Mouse (Mus musculus) NIH3T3 (cell line): ENCODE measurements at regions not wholly inside any gene's neighbourhood (a gene's known extent, or its start where the extent isn't known, plus 50 kb on each side); places are given as distances from the start of the nearest gene placed in this dataset.

Source experiments
- DNase-seq: peaks from one replicate; pipeline ENCODE4 v3.0.0-alpha.2; 2012; ENCODE audit warnings: low read depth

GRCm38 (mm10) chr11:63573271-63573670, 348.8 kb downstream of the Hs3st3b1 start:
- no peak for DNase-seq

DNA sequence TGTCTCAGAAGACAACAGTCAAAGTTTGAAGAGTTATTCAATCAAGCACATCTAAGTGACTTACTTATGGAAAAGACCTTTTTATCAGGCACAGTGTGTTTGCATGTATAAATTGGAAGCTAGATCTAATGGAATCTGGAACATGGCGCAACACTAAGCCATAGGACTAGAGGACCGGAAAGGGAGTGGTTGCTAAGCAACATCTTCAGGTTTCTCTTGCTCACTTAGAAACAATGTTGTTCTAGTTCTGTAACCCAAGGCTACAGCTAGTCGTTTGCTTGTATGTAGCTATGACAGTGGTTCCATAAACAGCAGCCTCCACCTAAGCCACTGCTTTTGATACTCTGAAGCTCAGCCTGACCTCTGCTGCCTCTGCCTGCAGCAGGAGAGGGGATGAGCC, 338.8 kb downstream of the Hs3st3b1 start:
- DNase-seq = no peak

DNA sequence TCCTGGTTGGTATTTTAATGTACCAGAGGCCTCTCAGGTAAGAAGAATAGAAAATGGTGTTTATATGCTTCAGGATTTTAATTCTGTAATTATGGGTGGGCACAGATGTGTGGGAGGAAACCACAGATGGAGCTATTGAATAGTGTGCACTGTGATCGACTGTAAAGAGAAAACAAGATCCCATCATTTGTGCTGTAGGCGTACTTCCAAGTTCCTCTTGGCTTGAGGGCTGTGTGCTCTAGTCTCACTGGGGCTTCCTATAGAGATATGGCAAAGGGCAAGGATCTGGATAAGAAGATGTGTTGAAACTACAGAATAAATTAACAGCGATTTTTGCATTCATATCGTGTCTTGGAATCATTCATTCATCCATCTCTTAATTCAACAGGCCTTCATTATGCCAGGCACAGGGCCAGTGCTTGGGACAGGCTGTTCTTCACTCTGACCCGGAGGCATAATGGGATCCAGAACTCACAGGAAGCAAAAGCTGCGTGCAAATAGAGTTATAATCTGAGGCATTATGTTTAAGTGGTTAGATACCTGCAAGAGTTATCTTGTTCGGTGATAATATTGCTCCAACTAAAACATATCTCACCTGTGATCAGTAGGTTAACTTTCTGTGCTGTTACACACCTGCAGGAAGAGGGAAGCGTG, 336.7 kb downstream of the Hs3st3b1 start:
- DNase-seq = no peak

GRCm38 (mm10) chr11:63620220-63620619, 301.9 kb downstream of the Hs3st3b1 start:
- DNase-seq = no peak

DNA sequence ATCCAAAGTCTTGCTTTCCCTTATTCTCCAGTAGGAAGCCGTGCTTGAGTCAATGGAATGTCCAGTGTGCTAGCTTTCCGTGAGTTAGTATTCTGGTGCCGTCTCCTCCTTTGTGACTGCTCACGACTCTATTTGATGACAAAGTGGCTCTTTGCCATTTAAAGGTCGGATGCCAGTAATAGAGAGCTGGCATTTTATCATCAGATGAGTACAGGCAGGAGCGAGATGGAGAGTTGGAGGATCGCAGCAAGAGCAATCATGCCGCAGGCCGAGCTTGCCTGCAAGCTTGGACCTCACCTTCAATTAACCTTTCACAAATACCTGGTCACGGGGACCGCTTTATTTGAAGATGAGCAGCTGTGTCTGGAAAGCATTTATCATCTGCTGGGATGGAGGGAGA, 291.8 kb downstream of the Hs3st3b1 start:
- DNase-seq = no peak

DNA sequence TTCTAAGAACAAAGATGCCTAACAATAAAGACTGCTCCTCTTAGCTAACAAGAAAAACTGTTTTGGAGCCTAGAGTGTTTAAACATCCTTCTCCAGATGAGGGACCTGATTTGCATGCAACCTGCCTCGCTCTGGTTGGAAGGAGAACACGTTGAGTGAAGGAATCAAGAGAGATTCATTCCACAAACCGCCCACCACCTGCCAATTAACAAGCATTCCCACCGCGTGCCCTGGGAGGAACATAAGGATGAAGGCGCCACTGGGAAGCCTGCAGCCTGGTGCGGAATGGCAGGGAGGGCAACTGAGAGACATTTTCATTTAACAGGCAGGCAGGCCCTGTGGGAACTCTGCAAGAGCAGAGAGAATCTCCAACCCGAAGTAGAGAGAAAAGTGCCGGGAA, 265.0 kb downstream of the Hs3st3b1 start:
- DNase-seq = no peak

- no peak for DNase-seq
Measured at GRCm38 (mm10) chr11:63665268-63665934, 256.7 kb downstream of the Hs3st3b1 start.

GRCm38 (mm10) chr11:63670477-63670876, 251.6 kb downstream of the Hs3st3b1 start:
- DNase-seq = no peak

DNA sequence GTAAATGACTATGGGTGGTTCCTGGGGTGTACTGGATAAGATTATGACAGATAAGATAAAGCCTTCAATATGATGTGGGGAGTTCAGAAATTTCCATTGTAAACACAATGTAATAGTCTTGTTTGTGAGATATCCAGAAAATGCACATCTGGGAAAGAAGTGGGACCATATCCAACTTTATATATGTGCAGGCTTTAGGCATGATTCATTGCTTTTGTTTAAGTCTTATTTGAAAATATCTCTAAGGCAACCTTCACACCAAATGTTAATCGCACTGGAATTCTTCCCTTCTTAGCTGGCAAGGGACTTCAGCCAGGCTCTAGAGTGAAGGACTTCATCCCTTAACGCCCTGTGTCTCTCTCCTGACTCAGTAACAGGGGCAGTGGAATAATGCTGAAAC, 250.3 kb downstream of the Hs3st3b1 start:
- peak; percentile 27 for DNase-seq

DNA sequence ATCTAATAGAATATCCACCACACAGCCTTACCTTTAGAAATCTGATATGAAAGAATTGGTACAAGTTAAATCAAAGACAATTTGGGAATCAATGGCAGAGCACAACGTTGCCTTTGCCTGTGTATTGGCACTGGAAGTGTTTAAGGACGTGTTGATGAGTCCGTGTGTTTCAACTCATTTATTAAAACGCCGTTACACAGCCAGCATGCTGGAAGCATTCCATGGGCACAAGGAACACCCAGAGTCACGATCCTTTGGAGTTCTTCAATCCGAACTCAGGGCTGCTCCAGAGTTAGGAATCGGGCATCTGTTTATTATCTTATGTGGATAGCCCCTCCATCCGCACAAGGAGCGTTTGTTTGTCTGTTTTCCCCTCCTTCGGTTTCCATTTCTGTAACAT, 244.2 kb downstream of the Hs3st3b1 start:
- no peak for DNase-seq

DNA sequence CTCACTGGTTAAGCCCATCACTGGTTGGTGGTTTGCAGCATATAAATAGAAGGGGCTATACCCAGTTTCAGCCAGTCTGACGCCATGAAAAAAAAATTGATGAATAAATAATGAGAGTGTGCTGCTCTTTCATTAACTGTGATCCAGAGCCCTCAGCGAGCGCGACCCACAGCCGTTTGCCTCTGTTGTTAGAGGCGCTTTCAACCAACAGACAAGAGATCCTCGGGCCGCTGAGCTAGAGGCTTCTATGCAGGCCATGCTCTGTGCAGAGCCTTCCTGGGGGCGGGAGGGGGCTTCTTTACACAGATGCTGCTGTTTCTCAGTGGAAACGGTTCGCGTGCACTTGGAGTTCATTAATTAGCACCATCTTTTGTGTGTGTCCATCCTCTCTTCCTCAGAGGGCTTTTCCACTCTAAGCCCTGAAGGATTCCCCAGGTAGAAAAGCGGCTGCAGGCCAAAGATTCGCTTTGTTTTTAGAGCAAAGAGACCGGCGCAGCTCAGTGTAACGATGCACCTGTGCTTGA, 243.6 kb downstream of the Hs3st3b1 start:
- DNase-seq = no peak

DNA sequence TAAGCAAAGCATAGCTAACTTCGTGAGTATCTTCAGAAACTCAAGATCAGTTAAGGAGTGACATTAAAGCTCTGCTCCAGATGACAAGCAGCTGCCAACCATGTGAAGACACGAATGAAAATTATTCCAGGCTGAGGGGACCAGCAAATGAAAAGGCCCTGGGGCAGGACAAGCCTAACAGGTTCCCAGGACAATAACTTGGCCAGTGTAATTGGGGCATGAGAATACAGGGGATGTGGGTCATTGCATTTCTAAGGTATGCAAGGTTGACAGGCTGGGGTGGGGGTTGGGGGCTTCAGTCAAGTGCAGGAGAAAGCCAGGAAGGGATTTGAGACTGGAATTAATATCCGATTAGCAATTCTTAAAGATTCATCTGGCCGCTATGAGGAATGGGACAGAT, 242.6 kb downstream of the Hs3st3b1 start:
- no peak for DNase-seq

DNA sequence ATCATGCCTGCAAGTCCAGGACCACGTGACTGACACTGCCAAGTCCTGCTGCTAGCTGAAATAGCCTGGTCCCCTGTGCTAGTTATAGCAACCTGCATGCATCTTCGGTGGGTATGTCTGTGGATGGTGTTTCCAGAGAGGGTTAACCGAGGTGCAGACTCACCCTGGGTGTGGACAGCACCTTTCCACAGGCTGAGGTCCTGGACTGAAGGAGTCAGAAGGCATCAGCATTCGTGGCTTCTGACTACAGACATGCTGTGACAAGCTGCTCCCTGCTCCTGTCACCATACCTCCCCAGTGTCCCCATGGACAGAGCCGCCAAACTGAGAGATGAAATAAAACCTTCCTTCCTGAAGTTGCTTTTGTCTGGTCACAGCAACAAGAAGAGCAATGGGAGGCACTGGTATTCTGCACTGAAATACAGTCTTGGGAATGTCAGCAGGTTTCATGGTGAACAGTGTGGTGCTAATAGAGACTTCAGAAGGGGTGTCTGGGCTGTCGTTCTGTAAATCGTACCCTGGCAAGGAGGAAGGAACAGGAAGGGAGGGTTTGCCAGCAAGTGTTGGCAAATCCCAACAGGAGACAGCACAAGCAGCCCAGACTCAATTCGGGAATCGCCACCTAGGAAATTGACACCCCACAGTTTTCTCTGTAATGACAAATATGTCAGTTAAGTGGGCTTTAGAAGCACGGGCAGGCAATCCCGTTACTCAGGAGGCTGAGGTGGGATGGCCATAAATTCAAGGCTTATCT, 237.7 kb downstream of the Hs3st3b1 start:
- DNase-seq = no peak

- DNase-seq = peak; percentile 28
Measured at GRCm38 (mm10) chr11:63691041-63691440, 231.0 kb downstream of the Hs3st3b1 start.

DNA sequence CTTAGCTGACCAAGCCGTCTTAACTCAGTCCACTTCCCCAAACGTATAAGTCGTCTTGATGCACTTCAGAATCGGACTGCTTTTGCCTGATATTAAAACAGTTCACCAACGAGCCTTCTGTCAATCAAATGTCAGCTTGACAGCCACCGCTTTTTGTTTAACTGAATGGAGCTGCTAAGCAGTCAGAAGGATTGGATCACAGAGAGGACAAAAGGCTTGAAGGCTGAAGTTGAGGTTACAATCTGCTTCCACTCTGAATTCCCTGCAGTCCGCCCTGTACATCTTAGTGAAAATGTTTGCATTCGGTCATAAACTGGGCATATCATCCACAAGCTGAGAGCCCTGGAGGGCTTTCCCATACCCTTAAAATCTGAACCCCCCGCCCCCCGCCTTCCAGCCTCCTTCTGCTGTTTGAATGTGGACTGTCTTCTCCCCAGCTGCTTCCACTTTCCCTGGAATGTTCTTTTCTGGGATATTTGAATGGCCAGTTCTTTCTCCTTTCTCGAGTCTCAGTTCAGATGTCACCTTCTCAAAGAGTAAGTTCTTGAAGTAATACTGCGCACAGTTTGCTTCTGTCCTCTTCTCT, 217.0 kb downstream of the Hs3st3b1 start:
- no peak for DNase-seq

DNA sequence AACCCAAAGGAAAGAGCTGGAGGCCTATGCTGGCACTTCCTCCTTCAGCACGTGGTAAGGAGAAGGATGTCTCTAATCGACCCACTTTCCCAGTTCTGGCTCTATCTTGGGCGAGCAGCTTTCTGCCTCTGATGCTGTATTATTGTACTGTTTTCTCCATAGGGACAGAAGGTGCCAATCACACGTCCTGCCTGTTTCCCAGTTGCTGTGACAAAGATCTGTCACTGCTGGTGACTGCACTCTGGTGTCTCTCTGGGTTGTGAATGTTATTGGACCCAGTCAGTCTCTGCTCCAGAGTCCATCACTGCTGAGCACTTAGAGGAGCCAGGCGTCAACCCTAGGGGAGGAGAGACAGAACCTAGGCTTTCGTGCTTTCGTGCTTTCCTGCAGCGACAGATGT, 216.0 kb downstream of the Hs3st3b1 start:
- DNase-seq = no peak

DNA sequence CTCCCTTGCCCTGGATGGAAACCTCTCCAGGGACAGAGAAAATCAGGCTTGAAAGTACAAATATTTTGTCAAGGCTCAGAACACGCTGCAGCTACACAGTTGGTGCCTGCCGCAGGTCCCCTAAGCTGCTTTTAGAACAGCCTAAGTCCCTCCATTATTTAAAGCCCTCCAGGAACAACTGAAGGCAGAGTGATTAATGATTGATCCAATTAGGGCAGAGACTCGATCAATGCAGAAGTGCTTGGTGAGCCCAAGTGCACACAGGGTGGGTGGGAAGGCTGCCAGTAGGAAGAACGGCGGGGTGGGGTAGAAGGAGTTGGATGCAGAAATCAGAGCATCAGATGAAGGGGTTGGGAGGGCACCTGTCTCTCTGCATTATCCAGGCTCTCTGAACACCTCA, 215.0 kb downstream of the Hs3st3b1 start:
- DNase-seq = no peak

DNA sequence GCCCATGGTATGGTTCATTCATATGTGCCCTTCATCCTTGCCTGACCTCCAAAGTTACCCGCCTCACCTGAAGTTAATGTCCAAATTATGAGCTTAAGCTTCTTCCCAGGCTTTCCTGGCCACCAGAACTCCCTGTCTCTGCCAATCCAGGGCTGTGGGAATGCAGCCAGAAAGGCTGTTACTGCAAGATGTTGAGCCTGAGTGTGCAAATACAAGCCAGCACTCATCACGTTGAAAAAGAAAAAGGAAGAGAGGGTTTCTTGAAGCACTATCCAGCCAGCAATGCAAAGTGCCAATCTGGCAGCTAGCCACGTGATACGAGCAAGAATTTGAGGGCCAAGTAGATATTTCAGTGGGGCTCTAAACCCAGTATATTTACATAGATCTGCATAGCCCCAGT, 213.7 kb downstream of the Hs3st3b1 start:
- DNase-seq = peak; percentile 2

DNA sequence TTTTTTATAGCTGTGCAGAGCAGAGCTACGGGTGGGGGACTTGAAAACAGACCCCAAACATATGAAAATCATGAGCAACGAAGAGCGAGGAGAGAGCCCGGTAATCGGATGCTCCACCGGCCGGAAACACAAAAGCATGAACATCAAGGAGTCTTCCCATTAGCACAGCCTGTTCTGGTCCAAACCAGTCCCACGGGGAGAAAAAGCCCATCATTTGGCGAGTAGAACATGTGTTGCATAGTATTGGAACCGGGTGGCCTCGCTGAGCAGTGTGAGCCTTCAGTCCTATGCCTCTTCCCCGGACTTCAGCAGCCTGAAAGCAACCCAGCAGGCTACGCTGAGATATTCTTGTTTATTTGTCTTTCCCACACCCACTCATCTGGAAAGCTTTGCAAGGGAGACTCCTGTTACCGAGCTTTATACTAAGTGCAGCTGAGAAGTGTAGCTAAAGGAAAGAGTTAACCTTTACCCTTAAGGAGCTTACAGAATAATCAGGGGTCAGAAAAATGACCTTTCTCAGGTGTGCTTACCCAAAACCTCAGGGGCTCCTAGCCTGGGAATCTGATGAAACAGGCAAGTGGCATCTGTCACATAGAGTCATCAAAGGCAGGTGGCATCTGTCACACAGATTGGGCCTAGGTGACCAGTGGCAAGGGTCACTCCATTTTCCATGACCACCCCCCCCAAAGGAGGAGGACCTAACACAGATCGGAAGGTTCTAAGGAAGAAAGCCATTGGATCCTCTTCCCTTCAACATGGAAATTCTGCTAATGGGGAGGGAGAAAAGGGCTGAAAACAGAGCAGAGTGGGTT, 209.8 kb downstream of the Hs3st3b1 start:
- no peak for DNase-seq

- DNase-seq = no peak
Measured at GRCm38 (mm10) chr11:63722261-63722660, 199.8 kb downstream of the Hs3st3b1 start.

DNA sequence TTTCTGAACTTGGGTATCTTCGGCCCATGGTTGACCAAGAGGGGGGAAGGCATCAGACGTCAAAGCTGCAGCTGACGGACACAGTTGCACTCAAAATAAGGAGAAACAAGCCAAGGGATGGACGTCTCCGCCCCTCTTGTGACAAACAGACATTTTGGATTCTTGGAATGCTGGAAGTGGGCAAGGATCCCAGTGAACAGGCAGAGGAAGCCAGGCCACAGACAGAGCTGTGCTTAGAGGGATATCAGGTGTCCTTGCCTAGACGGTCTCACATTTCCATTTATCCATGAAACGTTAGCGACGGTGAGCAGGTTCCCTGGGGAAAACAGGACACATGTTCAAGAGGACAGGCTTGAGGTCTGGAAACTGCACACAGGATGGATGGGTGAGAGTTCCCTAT, 191.2 kb downstream of the Hs3st3b1 start:
- DNase-seq = no peak

GRCm38 (mm10) chr11:63753260-63753659, 168.8 kb downstream of the Hs3st3b1 start:
- no peak for DNase-seq
